Mouse (Mus musculus) hindbrain, embryonic 16.5 days (tissue): ENCODE data around the gene Crybg2. TPM values are rescaled to one million over a fixed set of nuclear protein-coding genes. Genes with fewer than 3 reads are reported as not detected.
A peak's percentile ranks its signal among the peaks of the same experiment; 100 is the strongest.

Experiments
- ATAC-seq: fragments of 200-750 bp; cut with Nextera tagmentation; 2 replicates; pipeline ENCODE4 v1.8.0; 2017; ENCODE audit warnings: moderate TSS enrichment, moderate library complexity
- H3K27ac ChIP-seq: fragments of 300-500 bp; sonication (generic); 2 replicates; pipeline ENCODE4 v1.5.1; 2014; ENCODE audit warnings: low read depth, mild to moderate bottlenecking, control low read depth, low read length, moderate library complexity
- H3K27me3 ChIP-seq: fragments of 300-500 bp; sonication (generic); replicated peaks from 2 replicates; pipeline ENCODE4 v1.6.1; 2014; ENCODE audit warnings: low read length; ENCODE audit not compliant: control insufficient read depth, insufficient read depth
- H3K36me3 ChIP-seq: fragments of 300-500 bp; sonication (generic); 2 replicates; pipeline ENCODE4 v1.6.1; 2014; ENCODE audit warnings: mild to moderate bottlenecking, low read length, moderate library complexity, mixed read lengths; ENCODE audit not compliant: control insufficient read depth, insufficient read depth
- H3K4me1 ChIP-seq: fragments of 300-500 bp; sonication (generic); 2 replicates; pipeline ENCODE4 v1.6.1; 2014; ENCODE audit warnings: low read depth, low read length; ENCODE audit not compliant: control insufficient read depth, insufficient read depth
- H3K4me2 ChIP-seq: fragments of 300-500 bp; sonication (generic); 2 replicates; pipeline ENCODE4 v1.6.1; 2014; ENCODE audit warnings: mild to moderate bottlenecking, low read length, control low read depth, moderate library complexity
- H3K4me3 ChIP-seq: fragments of 300-500 bp; sonication (generic); 2 replicates; pipeline ENCODE4 v1.5.1; 2014; ENCODE audit warnings: mild to moderate bottlenecking, low read length, control low read depth, moderate library complexity
- H3K9ac ChIP-seq: fragments of 300-500 bp; sonication (generic); 2 replicates; pipeline ENCODE4 v1.6.1; 2014; ENCODE audit warnings: low read depth, mild to moderate bottlenecking, control low read depth, low read length, moderate library complexity
- H3K9me3 ChIP-seq: fragments of 300-500 bp; sonication (generic); 2 replicates; pipeline ENCODE4 v1.6.1; 2014; ENCODE audit warnings: mild to moderate bottlenecking, low read length, moderate library complexity; ENCODE audit not compliant: control insufficient read depth
- WGBS: fragments of 180-500 bp; shearing (Covaris S2); extraction: QIAGEN DNeasy Blood & Tissue Kit; methylation state at CpG from one replicate; pipeline ENCODE4 v1.1.7; 2014; 5-methylcytosine and 5-hydroxymethylcytosine counted together
- polyA plus RNA-seq: library from polyadenylated mRNA; unstranded; fragments of >200 nt; fragmentation: Nextera tagmentation; extraction: Ambion mirVana; gene quantifications from 2 replicates; pipeline ENCODE4 v1.2.1, GENCODE M21; 2015

Crybg2 gene
- polyA plus RNA-seq, result 3.7 and 5.3 TPM in 2 replicates

DNA sequence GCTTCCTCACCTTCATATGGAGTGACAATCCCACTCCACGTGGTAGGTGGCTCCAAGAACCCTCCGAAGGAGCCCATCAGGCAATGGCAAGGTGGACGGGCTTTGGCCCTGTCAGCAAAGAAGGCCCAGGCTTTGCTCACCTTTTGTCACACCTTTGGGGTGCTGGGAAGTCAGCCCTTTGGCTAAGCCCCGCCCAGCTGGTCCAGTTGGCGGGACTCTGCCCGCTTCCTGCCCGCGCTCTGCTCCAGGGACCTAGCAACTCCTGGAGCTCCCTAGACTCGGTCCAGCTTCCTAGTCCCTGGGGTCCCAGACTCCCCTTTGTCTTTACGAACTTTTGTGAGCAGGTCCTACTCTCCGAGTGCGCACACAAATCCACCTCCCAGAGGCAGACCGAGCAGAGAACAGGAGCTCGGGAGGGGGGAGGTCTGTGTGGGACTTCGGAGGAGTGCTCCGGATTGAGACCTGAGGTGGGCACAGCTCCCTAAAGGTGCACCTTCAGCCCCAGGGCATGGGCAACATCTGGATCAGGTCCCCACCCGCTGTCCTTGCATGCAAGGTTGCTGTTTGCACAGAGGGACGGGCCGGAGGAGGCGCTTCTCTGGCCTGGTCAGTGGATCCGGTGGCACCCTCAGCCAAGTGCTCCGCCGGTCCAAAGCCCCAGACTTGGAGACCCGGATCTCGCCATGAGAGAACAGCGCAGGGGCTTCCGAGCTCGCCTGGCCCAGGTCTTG is at the start of gene Crybg2:
TSS of gene Crybg2 (plus strand) at position 681 of the 731 bp plus-strand sequence.
- H3K27me3 ChIP-seq, result peaks cover 3% of the 10 kb centered on the region
- H3K36me3 ChIP-seq, result no peaks in the 10 kb centered on the region
- no peak within 1 kb of the TSS for H3K27ac ChIP-seq
- no peak within 1 kb of the TSS for H3K9ac ChIP-seq
- H3K4me3 ChIP-seq, result no peak within 1 kb of the TSS
- WGBS, result 52% methylated on average over 28 of the region's 28 CpGs
- no peak within 1 kb of the TSS for H3K4me2 ChIP-seq
- H3K4me1 ChIP-seq, result no peaks in the 10 kb centered on the region
- no peak for ATAC-seq
- H3K9me3 ChIP-seq, result no peaks in the 10 kb centered on the region

DNA sequence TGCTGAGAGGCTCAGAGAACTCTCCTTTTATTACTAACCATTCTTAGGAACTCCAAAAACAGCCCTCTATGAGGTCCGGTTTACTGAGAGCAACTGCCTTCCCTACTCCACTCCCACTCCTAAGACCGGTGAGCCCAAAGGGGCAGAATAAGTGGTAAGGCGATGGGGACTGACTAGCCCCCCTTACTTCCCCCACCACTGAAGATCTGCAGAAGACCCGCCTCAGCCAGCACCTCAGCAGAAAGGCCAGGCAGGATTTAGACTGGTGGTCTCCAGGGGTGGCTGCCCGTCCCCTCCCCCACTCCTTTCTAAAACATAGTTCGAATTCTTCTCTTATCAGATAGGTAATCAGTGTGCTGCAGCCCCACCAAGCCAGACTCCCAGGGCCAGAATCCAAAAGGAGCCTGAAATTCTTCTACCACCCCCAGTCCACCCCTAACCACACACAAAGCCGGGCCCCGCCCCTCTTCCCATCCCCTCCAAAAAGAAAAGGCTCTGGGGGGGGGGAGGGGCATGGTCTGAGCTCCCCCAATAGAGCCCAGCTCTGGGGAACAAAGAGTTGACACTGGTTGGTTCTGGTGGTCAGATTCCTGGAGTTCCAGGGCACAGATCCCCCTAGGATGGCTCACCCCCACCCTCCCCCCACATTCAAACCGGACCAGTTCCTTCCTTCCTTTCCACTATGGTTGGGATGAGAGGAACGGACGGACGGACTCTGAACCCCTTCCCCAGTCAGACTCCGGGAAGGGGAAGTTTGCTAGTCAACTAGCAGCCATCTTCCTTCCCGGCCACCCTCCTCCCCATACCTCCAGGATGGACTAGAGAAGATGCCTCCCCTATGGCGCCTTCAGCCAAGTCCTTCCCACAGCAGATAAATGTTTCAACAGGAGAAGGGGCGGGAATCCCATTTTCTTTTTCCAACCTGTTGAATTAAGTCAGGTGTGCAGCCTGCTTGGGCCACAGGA is 48.9 kb upstream of the Crybg2 start:
- Histone ChIP-seq H3K4me3 (no peak overlapping the region), H3K27me3 (no peaks in the 10 kb centered on the region), H3K4me2 (no peak overlapping the region), H3K27ac (no peak overlapping the region), H3K36me3 (no peaks in the 10 kb centered on the region), H3K9ac (no peak overlapping the region), H3K9me3 (no peaks in the 10 kb centered on the region), H3K4me1 (no peaks in the 10 kb centered on the region)
- ATAC-seq, result no peak
- WGBS, result 8% methylated on average over 16 of the region's 16 CpGs

DNA sequence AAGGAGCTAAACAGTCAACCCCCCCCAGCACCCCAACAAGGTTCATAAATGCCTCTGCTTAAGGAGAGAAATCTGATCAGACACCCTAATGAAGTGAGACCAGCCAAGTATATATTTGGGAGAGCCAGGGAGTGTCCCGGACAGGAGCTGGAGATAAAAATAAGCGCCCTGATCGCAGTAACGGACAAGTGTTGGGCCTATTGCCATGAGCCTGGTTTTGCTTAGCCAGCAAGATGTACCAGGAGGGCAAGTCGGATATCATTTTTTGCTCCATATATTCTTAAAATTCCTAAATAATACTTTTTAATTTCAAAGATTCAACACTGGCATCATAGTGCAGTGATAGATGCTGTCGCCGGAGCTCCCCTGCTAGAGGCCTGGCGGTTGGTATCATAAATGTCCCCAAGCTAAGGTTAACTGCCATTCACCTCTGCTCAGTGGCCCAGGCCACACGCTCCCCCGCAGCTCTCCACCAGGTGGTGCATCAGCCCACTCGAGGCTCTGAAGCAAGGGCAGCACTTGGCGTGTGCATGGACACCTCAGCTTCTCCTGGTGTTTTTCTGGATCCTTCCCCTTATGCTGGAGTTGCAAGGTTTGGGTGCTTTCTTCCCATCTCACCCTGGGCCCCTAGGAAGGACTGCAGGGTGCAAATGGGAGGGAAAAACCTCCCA is 47.6 kb upstream of the Crybg2 start:
- Histone ChIP-seq H3K27me3 (peaks cover 7% of the 10 kb centered on the region), H3K27ac (no peak overlapping the region), H3K9ac (no peak overlapping the region), H3K9me3 (no peaks in the 10 kb centered on the region), H3K36me3 (no peaks in the 10 kb centered on the region), H3K4me3 (no peak overlapping the region), H3K4me1 (peaks cover 7% of the 10 kb centered on the region), H3K4me2 (no peak overlapping the region)
- WGBS, result 45% methylated on average over 12 of the region's 12 CpGs
- no peak for ATAC-seq

DNA sequence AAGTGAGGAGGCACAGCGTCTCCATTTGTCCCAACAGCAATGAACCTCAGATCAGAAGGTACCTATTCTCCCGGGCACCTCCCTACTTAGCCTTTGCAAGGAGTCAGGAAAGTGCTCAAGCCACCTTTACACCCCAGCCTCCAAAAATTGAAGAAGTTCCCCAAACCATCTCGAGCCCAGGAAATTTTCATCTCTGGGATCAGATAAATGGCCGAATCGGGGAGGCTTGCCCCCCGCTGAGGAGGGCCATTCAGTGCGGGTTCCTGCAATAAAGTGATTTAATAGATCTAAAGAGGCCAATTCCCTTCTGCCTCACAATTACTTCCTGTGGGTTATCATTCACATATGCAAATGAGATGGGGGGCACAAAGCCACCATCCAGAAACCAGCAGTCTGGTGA is 44.4 kb upstream of the Crybg2 start:
- no peak overlapping the region for H3K4me3 ChIP-seq
- no peaks in the 10 kb centered on the region for H3K36me3 ChIP-seq
- H3K4me2 ChIP-seq, result no peak overlapping the region
- H3K27me3 ChIP-seq, result peaks cover 17% of the 10 kb centered on the region
- H3K4me1 ChIP-seq, result peaks cover 18% of the 10 kb centered on the region
- H3K9ac ChIP-seq, result no peak overlapping the region
- 6% methylated on average over 7 of the region's 7 CpGs for WGBS
- no peaks in the 10 kb centered on the region for H3K9me3 ChIP-seq
- no peak overlapping the region for H3K27ac ChIP-seq
- no peak for ATAC-seq

DNA sequence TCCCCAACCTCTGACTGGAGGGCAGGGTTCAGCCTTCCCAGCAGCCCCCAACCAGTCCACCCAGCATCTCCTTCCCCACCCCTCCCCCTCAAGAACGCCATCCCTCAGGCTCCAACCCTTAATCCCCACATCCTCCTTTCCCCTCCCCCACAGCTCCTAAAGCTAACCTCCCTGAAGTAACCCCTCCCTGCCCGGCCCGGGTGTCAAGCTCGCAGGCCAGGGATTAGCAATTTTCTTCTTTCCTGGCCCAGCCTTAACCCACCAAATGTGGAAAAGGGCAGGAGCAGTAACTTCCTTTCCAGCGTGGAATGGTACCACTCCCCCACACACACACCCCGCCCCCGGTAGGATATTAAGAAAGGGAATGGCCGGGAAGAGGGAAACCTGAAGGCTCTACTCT is 43.8 kb upstream of the Crybg2 start:
- H3K36me3 ChIP-seq, result no peaks in the 10 kb centered on the region
- no peak overlapping the region for H3K4me3 ChIP-seq
- no peak overlapping the region for H3K4me2 ChIP-seq
- WGBS, result 5% methylated on average over 8 of the region's 8 CpGs
- H3K9me3 ChIP-seq, result no peaks in the 10 kb centered on the region
- H3K27ac ChIP-seq, result no peak overlapping the region
- peaks cover 18% of the 10 kb centered on the region for H3K4me1 ChIP-seq
- H3K27me3 ChIP-seq, result peaks cover 18% of the 10 kb centered on the region
- no peak overlapping the region for H3K9ac ChIP-seq
- ATAC-seq, result no peak

DNA sequence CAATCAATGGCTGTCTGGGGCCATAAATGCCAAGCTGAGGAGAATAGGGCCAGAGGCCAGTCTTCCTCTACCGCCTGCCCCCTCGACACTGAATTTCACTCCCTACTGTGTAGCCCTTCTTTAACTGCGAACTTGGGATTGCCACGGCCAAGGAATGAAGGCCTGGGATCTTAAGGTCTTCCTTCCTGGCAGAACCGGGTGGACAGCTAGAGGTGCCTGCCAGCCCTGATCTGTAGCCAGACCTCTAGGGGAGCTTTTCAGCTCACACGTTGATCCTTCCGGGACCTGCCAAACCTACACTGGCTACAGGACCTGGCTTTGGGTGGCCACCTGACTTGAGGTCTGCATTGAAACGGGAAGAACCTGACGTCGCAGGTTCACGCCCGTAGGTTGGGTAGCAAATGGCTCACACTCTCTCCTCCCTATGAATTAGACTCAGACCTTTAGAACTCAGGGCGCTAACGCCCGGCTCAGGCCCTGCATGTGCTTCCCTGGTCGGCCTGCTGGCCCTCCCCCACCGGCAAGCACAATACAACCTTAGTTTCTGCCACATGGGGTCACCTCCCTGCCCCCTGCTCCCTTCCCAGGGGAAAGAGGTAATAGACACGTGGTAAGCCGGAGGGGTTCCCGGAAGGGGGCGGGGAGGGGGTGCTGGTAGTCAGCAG is 43.3 kb upstream of the Crybg2 start:
- Histone ChIP-seq H3K27me3 (peaks cover 20% of the 10 kb centered on the region), H3K9ac (no peak overlapping the region; the same call in 1 of the 2 replicates), H3K9me3 (no peaks in the 10 kb centered on the region), H3K27ac (no peak overlapping the region), H3K4me1 (peaks cover 18% of the 10 kb centered on the region), H3K4me3 (peak overlapping the region; percentile 44), H3K4me2 (peak overlapping the region; percentile 70), H3K36me3 (no peaks in the 10 kb centered on the region)
- no peak for ATAC-seq
- 4% methylated on average over 21 of the region's 21 CpGs for WGBS

DNA sequence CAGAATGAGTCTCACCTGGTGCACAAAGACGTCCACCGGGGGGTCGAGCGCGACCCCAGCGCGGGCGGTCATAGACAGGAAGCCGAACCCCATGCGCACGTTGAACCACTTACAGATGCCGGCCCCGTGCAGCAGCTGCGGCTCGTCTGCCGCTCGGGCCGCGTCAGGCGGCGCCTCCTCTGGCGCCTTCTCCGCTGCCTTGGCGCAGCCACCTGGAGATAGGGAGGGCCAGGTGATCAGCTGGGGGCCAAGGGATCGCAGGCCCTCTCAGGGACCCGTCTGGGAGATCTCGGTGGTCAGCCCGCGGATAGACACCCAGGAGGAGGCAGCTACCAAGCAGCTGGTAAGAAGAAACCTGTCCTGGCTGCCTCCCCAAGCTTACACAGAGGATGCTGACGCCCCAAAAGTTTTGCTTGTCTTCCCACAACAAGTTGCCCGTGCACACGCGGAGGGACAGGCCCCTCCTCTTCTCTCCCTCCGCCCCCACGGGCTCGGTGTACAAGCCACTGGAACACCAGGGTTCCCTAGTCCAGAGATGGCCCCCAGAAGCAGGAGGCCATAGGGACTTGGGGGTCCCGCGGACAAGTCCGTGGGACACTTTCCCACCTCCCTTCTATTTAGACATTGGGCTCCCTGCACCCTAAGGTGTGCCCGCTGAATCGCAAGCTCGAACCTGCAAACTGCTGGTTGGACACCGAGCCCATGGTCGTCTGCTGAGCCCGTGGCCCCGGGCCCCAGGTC is 42.4 kb upstream of the Crybg2 start:
- WGBS, result under 1% methylated on average over 42 of the region's 46 CpGs
- no peaks in the 10 kb centered on the region for H3K9me3 ChIP-seq
- H3K4me3 ChIP-seq, result peak overlapping the region; percentile 44
- no peak for ATAC-seq
- H3K4me2 ChIP-seq, result peak overlapping the region; percentile 70
- no peak overlapping the region for H3K27ac ChIP-seq
- H3K4me1 ChIP-seq, result peaks cover 18% of the 10 kb centered on the region
- H3K27me3 ChIP-seq, result peaks cover 20% of the 10 kb centered on the region
- H3K9ac ChIP-seq, result peak overlapping the region; percentile 56
- no peaks in the 10 kb centered on the region for H3K36me3 ChIP-seq

DNA sequence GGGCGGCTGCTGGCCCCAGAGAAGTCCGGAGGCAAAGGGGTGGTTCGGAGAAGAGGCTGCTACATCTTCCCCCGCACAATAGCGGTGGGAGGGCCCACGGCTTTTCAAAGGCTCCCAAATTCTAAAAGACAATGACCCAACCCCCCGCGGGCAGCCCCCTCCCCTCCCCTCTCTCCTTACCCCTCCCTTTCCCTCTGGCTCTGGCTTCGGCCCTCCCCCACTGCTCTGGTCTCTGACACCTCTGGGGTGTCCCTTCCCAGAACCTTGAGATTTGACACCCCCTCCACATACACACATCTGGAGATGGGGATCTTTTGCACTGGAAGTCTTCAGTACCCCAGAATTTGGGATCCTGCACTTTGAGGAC is 41.9 kb upstream of the Crybg2 start, which contains the start of gene Lin28a:
TSS of gene Lin28a (minus strand) at position 63 of the 367 bp plus-strand sequence.
- Histone ChIP-seq H3K27ac (peak within 1 kb of the TSS; percentile 31; the same call in 1 of the 2 replicates), H3K4me1 (peaks cover 18% of the 10 kb centered on the region), H3K27me3 (peaks cover 20% of the 10 kb centered on the region), H3K9ac (peak within 1 kb of the TSS; percentile 56), H3K9me3 (no peaks in the 10 kb centered on the region), H3K4me3 (peak within 1 kb of the TSS; percentile 44), H3K4me2 (peak within 1 kb of the TSS; percentile 70), H3K36me3 (no peaks in the 10 kb centered on the region)
- WGBS, result 0% methylated on average over 7 of the region's 9 CpGs
- no peak for ATAC-seq
